Mouse (Mus musculus) bone marrow macrophage, adult 2 months (primary cell): ENCODE data around the gene Hmgb1.

Experiments
- CTCF ChIP-seq: IDR thresholded peaks from 2 replicates; pipeline ENCODE4 v1.5.1; 2012; ENCODE audit warnings: low read depth, mild to moderate bottlenecking, low read length, moderate library complexity
- POLR2A ChIP-seq: IDR thresholded peaks from 2 replicates; pipeline ENCODE4 v1.6.1; 2012; ENCODE audit warnings: mild to moderate bottlenecking, low read depth, low read length, borderline replicate concordance

DNA sequence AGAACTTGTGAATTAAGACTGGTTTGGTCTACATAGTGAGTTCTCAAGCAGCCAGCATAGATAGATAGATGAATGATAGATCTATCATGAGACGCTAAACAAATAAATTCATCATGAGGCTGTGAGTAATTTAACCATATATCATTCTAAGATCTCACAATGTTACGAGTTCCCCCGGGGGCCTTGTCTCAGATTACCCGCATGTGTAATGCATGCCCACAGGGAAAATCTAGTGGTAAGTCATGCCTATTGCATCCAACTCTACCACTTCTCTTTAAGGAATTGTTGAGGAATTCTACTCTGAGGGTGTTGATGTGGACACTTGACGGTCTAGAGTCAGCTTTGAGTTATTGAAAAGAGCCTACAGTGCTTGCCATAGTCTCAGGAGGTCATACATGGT, 22.0 kb upstream of the Hmgb1 start:
- TF ChIP-seq POLR2A (no peak), CTCF (no peak)
